ENCODE assay signal across 8 mouse cellular contexts in the genomic region with DNA sequence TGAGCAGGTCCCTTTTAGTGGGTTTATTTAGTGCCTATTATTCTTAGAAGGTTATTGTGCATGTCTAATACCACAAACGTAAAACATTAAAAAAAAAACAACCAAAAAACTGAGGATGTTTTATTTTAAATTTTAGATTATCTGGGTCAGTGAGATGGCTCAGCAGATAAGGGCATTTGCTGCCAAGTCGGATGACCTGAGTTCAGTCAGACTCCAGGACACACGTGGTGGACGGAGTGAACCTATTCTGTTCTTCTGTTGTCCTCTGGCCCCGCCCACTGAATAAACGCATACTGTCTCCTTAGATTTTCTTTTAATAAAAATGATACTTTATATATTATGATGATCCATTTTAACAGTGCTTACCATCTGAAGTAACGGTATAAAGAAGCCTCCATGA. TPM values are rescaled to one million over a fixed set of nuclear protein-coding genes. Genes with fewer than 3 reads are reported as not detected.
DNase-seq lines count a peak whose midpoint lies in the region; ATAC-seq and TF ChIP-seq lines count a peak whose summit lies in the region.

No protein-coding gene starts in this region.

- TF ChIP-seq EP300 in liver, embryonic 14.5 days (IDR thresholded peaks at IDR 0.05; ENCODE audit: low read depth), result no peak

- peaks cover 12% of the 10 kb centered on the region for H3K4me1 ChIP-seq in hindbrain, embryonic 14.5 days (replicated peaks; ENCODE audit: control insufficient read depth, insufficient read depth, low read length)
- peaks cover 3 to 8% of the 10 kb centered on the region in 2 experiments for H3K4me1 ChIP-seq in liver, embryonic 14.5 days (replicated peaks; ENCODE audit: control insufficient read depth in 2 of 2, insufficient read depth in 2 of 2, low read length in 1 of 2)

- no peaks in the 10 kb centered on the region for H3K27me3 ChIP-seq in hindbrain, embryonic 14.5 days (ENCODE audit: control insufficient read depth, insufficient read depth, low read length)
- no peaks in the 10 kb centered on the region for H3K27me3 ChIP-seq in liver, embryonic 14.5 days (ENCODE audit: control insufficient read depth, insufficient read depth, low read length)

- 51% methylated on average over 7 of the region's 7 CpGs for WGBS in hindbrain, embryonic 14.5 days
- 50% methylated on average over 7 of the region's 7 CpGs for WGBS in liver, embryonic 14.5 days (ENCODE audit: insufficient replicate concordance)

- no peak for TF ChIP-seq CTCF in liver, embryonic 14.5 days (IDR thresholded peaks at IDR 0.05; ENCODE audit: low read depth)

- H3K9ac ChIP-seq in hindbrain, embryonic 14.5 days, result peak overlapping the region; percentile 77; the same call in 1 of the 2 replicates
- no peak overlapping the region for H3K9ac ChIP-seq in liver, embryonic 14.5 days (replicated peaks)

- no peak overlapping the region for H3K4me3 ChIP-seq in hindbrain, embryonic 14.5 days (replicated peaks; ENCODE audit: low read length)
- H3K4me3 ChIP-seq in liver, embryonic 14.5 days (ENCODE audit: insufficient read depth in 1 of 2, low read depth in 2 of 2, low read length in 2 of 2), result peak overlapping the region in 1 of 2 experiments; percentile 97; a peak in 2 of 4 replicates

- H3K27ac ChIP-seq in hindbrain, embryonic 14.5 days, result no peak overlapping the region
- H3K27ac ChIP-seq in liver, embryonic 14.5 days, result no peak overlapping the region

- H3K4me2 ChIP-seq in hindbrain, embryonic 14.5 days (replicated peaks), result peak overlapping the region; percentile 95
- H3K4me2 ChIP-seq in liver, embryonic 14.5 days (ENCODE audit: low read depth), result peak overlapping the region; percentile 84

- no peak for ATAC-seq in hindbrain, embryonic 14.5 days (ENCODE audit: low FRiP score)
- ATAC-seq in liver, embryonic 14.5 days (ENCODE audit: insufficient read depth), result no peak

- H3K36me3 ChIP-seq in hindbrain, embryonic 14.5 days (replicated peaks; ENCODE audit: control insufficient read depth, insufficient read depth), result no peaks in the 10 kb centered on the region
- no peaks in the 10 kb centered on the region for H3K36me3 ChIP-seq in liver, embryonic 14.5 days (replicated peaks; ENCODE audit: control insufficient read depth, insufficient read depth, low read depth)

- DNase-seq in heart, adult 18-20 months, result peak; percentile 29 to 53
- DNase-seq in heart, adult 8-10 months (ENCODE audit: low spot score), result no peak
- peak; percentile 40 for DNase-seq in cerebellum, adult 9-10 months
- no peak for DNase-seq in hindbrain, embryonic 14.5 days (ENCODE audit: low spot score)
- DNase-seq in liver, embryonic 14.5 days (ENCODE audit: low read depth in 3 of 3, low spot score in 3 of 3), result no peak
- no peak for DNase-seq in frontal cortex, postnatal 25 days (ENCODE audit: low spot score in 2 of 2)
- DNase-seq in ovary, adult 18-20 months (ENCODE audit: low spot score), result no peak
- DNase-seq in urinary bladder, adult 2 months (ENCODE audit: low spot score), result no peak

- no peaks in the 10 kb centered on the region for H3K9me3 ChIP-seq in hindbrain, embryonic 14.5 days (ENCODE audit: control insufficient read depth, low read length)
- H3K9me3 ChIP-seq in liver, embryonic 14.5 days (ENCODE audit: control insufficient read depth, low read length), result peaks cover 3% of the 10 kb centered on the region

RNA-seq across cellular contexts. Expression of gene Adk, which starts 1.2 kb away (rescaled TPM):
- total RNA-seq in heart, adult 18-20 months (2021), result 100 to 1,000 TPM; 228 to 242 TPM
- total RNA-seq in heart, adult 8-10 months (2022), result 100 to 1,000 TPM; 233 to 260 (median 250) TPM
- 40.2 and 43.7 TPM in 2 replicates for polyA plus RNA-seq in hindbrain, embryonic 14.5 days (2014; fragmentation: Nextera tagmentation; extraction: Ambion mirVana)
- 43.2 and 56.9 TPM in 2 replicates for polyA plus RNA-seq in liver, embryonic 14.5 days (2012; rRNA removed)
- polyA plus RNA-seq in liver, embryonic 14.5 days (2014; fragmentation: Nextera tagmentation; extraction: Ambion mirVana), result 172 and 180 TPM in 2 replicates
- polyA plus RNA-seq in urinary bladder, adult 2 months (2012; rRNA removed), result 83.3 and 100 TPM in 2 replicates

RNA-seq across cellular contexts. Expression of gene Ap3m1, which starts 1.3 kb away (rescaled TPM):
- total RNA-seq in heart, adult 18-20 months (2021), result 10 to 100 TPM; 48.1 to 48.8 TPM
- total RNA-seq in heart, adult 8-10 months (2022), result 10 to 100 TPM; 50.5 to 59.8 (median 57.0) TPM
- 94.5 and 101 TPM in 2 replicates for polyA plus RNA-seq in hindbrain, embryonic 14.5 days (2014; fragmentation: Nextera tagmentation; extraction: Ambion mirVana)
- 11.7 and 22.3 TPM in 2 replicates for polyA plus RNA-seq in liver, embryonic 14.5 days (2012; rRNA removed)
- 40.4 and 41.4 TPM in 2 replicates for polyA plus RNA-seq in liver, embryonic 14.5 days (2014; fragmentation: Nextera tagmentation; extraction: Ambion mirVana)
- 60.8 and 76.9 TPM in 2 replicates for polyA plus RNA-seq in urinary bladder, adult 2 months (2012; rRNA removed)

Comparison
In these comparisons a context has a peak if more than half of its experiments do, and no peak if none do; other contexts are left out.
1. DNase-seq: peak in heart, adult 18-20 months (2 of 2) and cerebellum, adult 9-10 months (single experiment); none in heart, adult 8-10 months (single experiment), hindbrain, embryonic 14.5 days (single experiment), liver, embryonic 14.5 days (0 of 3), frontal cortex, postnatal 25 days (0 of 2), ovary, adult 18-20 months (single experiment) and urinary bladder, adult 2 months (single experiment).